Comparison of ENCODE assay signal across 11 mouse cellular contexts in genomic region chr10:60186191-60186945, GRCm38 (mm10). TPM values are rescaled to one million over a fixed set of nuclear protein-coding genes. Genes with fewer than 3 reads are reported as not detected.
A peak's percentile ranks its signal among the peaks of the same experiment; 100 is the strongest.
DNase-seq lines count a peak whose midpoint lies in the region; ATAC-seq lines count a peak whose summit lies in the region.
"Had no signal": no experiment of that assay in that cellular context is flagged by ENCODE, and none has a peak within 500 bp of the region (broad histone marks: within the 10 kb centered on the region; RNA-seq: fewer than 3 reads in every experiment).

No protein-coding gene starts in this region.

- ATAC-seq in forebrain, embryonic 11.5 days (replicated peaks; ENCODE audit: low FRiP score), result no peak
- ATAC-seq in megakaryocyte, adult 5-6 weeks (ENCODE audit: poor library complexity, severe bottlenecking), result no peak

- no peaks in the 10 kb centered on the region for H3K27me3 ChIP-seq in forebrain, embryonic 11.5 days (ENCODE audit: control insufficient read depth, insufficient read depth, low read length)
- H3K27me3 ChIP-seq: hindbrain, embryonic 15.5 days had no signal

- peaks cover 7% of the 10 kb centered on the region; the same call in 1 of the 2 replicates for H3K36me3 ChIP-seq in forebrain, embryonic 11.5 days (ENCODE audit: control insufficient read depth, insufficient read depth, low read length)
- H3K36me3 ChIP-seq: hindbrain, embryonic 15.5 days; liver, embryonic 15.5 days had no signal

- H3K4me2 ChIP-seq in forebrain, embryonic 11.5 days (ENCODE audit: low read depth, low read length, severe bottlenecking), result no peak overlapping the region
- H3K4me2 ChIP-seq: embryonic facial prominence, embryonic 12.5 days; hindbrain, embryonic 15.5 days; liver, embryonic 15.5 days had no signal

- H3K9ac ChIP-seq in forebrain, embryonic 11.5 days (ENCODE audit: low read length), result no peak overlapping the region
- H3K9ac ChIP-seq: embryonic facial prominence, embryonic 12.5 days; hindbrain, embryonic 15.5 days; liver, embryonic 15.5 days had no signal

- DNase-seq in adrenal gland, postnatal 25 days, result peak; percentile 53
- DNase-seq in adrenal gland, adult 8-10 months, result no peak
- peak; percentile 63 for DNase-seq in ES-CJ7 (ENCODE audit: low read depth, low spot score)
- DNase-seq in cerebellum, adult 9-11 months, result peak; percentile 73
- DNase-seq in heart, postnatal 4 days, result peak; percentile 56
- no peak for DNase-seq in forebrain, embryonic 11.5 days (ENCODE audit: low spot score)
- DNase-seq in embryo, embryonic 10 days (ENCODE audit: low spot score), result no peak

- no peak overlapping the region for H3K4me3 ChIP-seq in forebrain, embryonic 11.5 days (ENCODE audit: low read depth, low read length)
- H3K4me3 ChIP-seq: embryonic facial prominence, embryonic 12.5 days; hindbrain, embryonic 15.5 days; liver, embryonic 15.5 days had no signal

- peaks cover under 1% of the 10 kb centered on the region; the same call in 1 of the 2 replicates for H3K4me1 ChIP-seq in forebrain, embryonic 11.5 days (replicated peaks; ENCODE audit: control insufficient read depth, insufficient read depth, low read length)
- H3K4me1 ChIP-seq: liver, embryonic 15.5 days had no signal

- H3K9me3 ChIP-seq in forebrain, embryonic 11.5 days (ENCODE audit: control insufficient read depth, low read length), result no peaks in the 10 kb centered on the region
- H3K9me3 ChIP-seq: embryonic facial prominence, embryonic 12.5 days; hindbrain, embryonic 15.5 days; liver, embryonic 15.5 days had no signal

- 92% methylated on average over 44 of the region's 44 CpGs for WGBS in forebrain, embryonic 11.5 days

- no peak overlapping the region for H3K27ac ChIP-seq in forebrain, embryonic 11.5 days (ENCODE audit: low read depth, low read length)
- H3K27ac ChIP-seq: embryonic facial prominence, embryonic 12.5 days; liver, embryonic 15.5 days had no signal

RNA-seq across cellular contexts. Expression of gene Chst3, which starts 32.7 kb away (rescaled TPM):
- total RNA-seq in adrenal gland, postnatal 25 days (2021), result 0.85 and 1.7 TPM in 2 replicates
- total RNA-seq in adrenal gland, adult 8-10 months (2022), result under 1 TPM; 0.70 to 1.00 (median 0.91) TPM
- total RNA-seq in heart, postnatal 4 days (2021), result 1 to 10 TPM; 1.6 to 2.4 TPM
- 2.8 and 3.2 TPM in 2 replicates for polyA plus RNA-seq in forebrain, embryonic 11.5 days (2014; fragmentation: Nextera tagmentation; extraction: Ambion mirVana)
- total RNA-seq in megakaryocyte, adult 5-6 weeks (2015), result 0.25 TPM in 1 of 2 replicates, not detected in the other
- total RNA-seq in megakaryocyte, adult 5-6 weeks (2017), result 0.15 and 0.16 TPM in 2 replicates

Comparison
In these comparisons a context has a peak if more than half of its experiments do, and no peak if none do; other contexts are left out.
1. DNase-seq: peak in adrenal gland, postnatal 25 days (single experiment), ES-CJ7 (single experiment), cerebellum, adult 9-11 months (single experiment) and heart, postnatal 4 days (single experiment); none in adrenal gland, adult 8-10 months (single experiment), forebrain, embryonic 11.5 days (single experiment) and embryo, embryonic 10 days (single experiment).